Mouse (Mus musculus) embryonic fibroblast, embryonic 13.5 days (primary cell): ENCODE measurements around the gene Ldlr.

ENCODE experiments used
- CTCF ChIP-seq: IDR thresholded peaks from 2 replicates; pipeline ENCODE4 v1.5.1; 2011; ENCODE audit warnings: mild to moderate bottlenecking, control low read depth, low read length, moderate library complexity, borderline replicate concordance; ENCODE audit not compliant: insufficient read depth
- POLR2A ChIP-seq: IDR thresholded peaks from 2 replicates; pipeline ENCODE4 v1.6.1; 2011; ENCODE audit warnings: low read depth, mild to moderate bottlenecking, control low read depth, low read length, moderate library complexity

DNA sequence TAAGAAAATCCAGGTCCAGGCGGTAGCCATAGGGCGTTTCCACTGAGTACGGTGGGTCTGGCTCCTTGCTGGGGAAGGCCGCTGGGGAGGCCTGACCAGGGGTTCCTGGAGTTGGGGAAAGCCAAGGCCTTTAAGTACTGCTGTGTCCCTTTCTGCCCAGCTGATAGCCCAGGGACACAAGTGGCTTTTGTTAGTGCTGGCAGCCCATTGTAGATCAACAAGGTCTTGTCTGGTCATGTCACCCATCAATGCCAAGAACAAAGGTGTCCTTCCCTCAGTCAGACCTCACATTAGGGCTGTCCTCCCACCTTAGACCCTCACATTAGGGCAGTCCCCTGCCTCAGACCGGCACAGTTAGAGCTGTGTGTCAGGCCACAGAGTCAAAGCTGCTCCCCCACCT lies 72.3 kb downstream of the Ldlr start:
- no peak for TF ChIP-seq POLR2A
- TF ChIP-seq CTCF: no peak
